Mouse (Mus musculus): ENCODE measurements around the gene Tpra1.
A peak's percentile ranks its signal among the peaks of the same experiment; 100 is the strongest.

Tpra1 gene

DNA sequence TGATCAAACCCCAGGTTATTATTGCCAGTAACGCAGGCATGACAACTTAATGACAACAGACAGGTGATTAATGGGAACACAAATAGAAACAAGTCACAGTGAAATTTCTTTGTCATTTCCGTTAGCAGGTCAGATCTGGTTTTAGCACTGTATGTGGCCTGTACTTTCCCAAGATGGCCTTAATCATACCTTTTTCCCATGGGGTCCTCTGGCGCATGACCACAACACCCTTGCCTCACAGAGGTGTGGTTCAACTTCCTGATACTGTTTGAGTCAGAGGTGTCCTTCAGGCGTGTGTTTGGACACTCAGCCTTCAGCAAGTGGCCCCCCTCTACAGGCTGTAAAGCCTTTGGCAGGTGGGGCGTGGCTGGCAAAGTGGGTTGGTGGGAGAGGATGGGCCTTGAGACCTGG, 55.8 kb downstream of the Tpra1 start:
- DNase-seq (ENCODE audit: low spot score): no peak

DNA sequence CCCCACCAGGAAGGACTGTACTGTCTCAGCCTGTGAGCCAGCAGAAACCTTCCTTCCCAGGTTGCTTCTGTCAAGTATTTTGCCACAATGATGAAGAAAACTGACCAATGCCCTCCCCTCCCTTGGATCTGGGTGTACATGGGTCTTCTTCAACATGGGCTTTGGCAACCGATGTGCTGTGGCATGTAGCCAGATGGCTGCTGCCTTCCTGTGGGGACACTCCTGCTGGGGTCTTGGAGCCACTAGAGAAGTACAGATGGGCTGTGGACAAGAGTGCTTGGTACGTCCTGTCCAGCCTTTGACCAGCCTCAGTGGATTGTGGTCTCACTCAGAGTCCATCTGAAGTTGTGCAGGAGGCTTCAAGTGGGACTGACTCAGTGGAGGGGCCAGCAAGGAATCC, 56.3 kb downstream of the Tpra1 start:
- no peak for DNase-seq (ENCODE audit: low spot score)

DNA sequence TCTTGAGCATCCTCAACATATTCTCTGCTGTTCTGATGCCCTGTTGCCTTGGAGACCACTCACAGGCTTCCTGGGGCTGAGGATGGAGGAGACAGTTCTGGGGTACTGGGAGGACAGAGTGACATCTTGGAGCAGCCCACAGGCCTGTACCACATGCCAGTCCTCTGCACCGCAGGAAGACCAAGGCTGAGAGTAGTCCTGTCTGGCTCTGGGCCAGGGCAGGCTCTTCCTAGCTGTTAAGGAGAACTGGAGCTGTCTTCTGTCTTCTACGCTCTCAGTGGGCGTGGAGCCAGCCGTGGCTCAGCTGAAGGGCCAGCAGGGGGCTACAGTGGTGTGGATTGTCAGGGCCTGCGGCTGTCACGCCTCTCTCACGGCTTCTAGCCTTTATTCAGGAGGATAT, 57.8 kb downstream of the Tpra1 start:
- peak; percentile 25 for DNase-seq (ENCODE audit: low spot score)

DNA sequence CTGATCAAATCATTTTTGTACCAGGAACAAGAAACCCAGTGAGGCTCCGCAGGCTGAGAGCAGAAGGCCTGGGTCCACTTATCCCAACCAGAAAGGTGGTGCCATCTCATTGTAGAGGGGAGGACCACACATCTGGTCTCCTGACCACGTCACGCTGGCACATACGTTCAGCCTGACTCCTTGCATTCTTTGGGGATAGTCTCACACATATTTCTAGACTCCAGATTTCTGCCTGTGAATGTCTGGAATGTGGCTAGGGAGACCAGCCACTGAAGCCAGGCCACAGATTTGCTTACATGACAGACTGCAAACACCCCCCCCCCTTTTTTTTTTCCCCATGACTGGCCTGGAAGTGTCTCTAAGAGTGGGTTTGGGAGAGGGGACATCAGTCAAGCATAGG, 58.9 kb downstream of the Tpra1 start:
- no peak for DNase-seq (ENCODE audit: low spot score)

Measured in ovary, adult 18-20 months (tissue).